Mouse (Mus musculus): Measurements from ENCODE around the gene Nav1. TPM values are rescaled to one million over a fixed set of nuclear protein-coding genes. Genes with fewer than 3 reads are reported as not detected.
"Not testable (repeated sequence)": the region's sequence is repeated elsewhere in the genome, so short reads cannot be mapped to it uniquely, and the experiment has no call there.

The Nav1 gene
- polyA plus RNA-seq, 1 experiment from 2014 or later, result 23.7 TPM

DNA sequence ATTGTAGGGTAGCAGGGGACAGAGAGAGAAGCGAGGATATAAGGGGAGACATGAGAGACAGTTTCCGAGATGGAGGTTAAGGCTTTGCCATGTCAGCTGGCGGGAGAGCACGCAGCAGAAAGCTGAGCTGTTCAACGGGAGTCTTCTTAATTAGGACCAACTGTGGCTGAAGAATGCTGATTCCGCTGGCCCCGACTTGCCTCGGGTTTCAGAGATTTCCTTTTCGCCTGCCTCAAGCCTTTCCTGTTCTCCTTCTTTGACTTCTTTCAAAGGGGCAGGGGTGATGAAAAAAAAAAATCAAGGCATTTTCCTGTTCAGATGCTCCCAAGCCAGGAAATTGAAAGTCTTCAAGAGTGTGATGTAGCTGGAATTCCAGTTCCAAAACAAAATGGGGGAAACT, 118.2 kb downstream of the Nav1 start:
- no peaks in the 10 kb centered on the region for H3K36me3 ChIP-seq (ENCODE audit: control insufficient read depth, insufficient read depth, low read length)
- no peak overlapping the region for H3K4me2 ChIP-seq (replicated peaks; ENCODE audit: low read depth, low read length)
- ATAC-seq (ENCODE audit: low FRiP score, low TSS enrichment), result no peak
- H3K4me1 ChIP-seq (ENCODE audit: control insufficient read depth, insufficient read depth, low read length), result peaks cover 10% of the 10 kb centered on the region; the same call in 1 of the 2 replicates
- WGBS, result 41% methylated on average over 9 of the region's 9 CpGs
- no peak overlapping the region for H3K9ac ChIP-seq (ENCODE audit: low read depth, low read length)
- no peaks in the 10 kb centered on the region for H3K27me3 ChIP-seq (ENCODE audit: control insufficient read depth, insufficient read depth, low read length)
- H3K4me3 ChIP-seq (ENCODE audit: low read length), result no peak overlapping the region
- H3K9me3 ChIP-seq (ENCODE audit: control insufficient read depth, low read length), result no peaks in the 10 kb centered on the region
- no peak overlapping the region for H3K27ac ChIP-seq (ENCODE audit: low read depth, low read length)

DNA sequence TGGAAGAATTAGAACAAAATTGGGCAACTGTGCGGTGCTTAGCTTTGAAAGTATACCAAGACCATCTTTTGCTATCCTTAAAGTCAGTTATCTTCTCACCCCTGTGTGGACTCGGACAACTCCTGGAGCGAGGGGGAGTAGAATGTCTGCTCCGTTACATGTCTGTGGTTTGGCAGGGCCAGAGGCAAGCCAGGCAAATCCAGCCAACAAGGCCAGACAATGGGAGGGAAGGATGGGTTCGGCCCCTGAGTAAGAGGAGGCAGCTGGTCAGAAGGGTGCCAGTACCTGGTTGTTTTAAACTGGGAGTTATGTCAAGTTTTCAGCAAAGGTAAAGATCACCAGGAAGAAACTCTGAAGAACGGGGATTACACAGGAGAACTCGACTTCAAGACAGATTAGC, 121.9 kb downstream of the Nav1 start:
- ATAC-seq (ENCODE audit: low FRiP score, low TSS enrichment), result no peak
- Histone ChIP-seq H3K27ac (ENCODE audit: low read depth, low read length) (no peak overlapping the region), H3K9me3 (ENCODE audit: control insufficient read depth, low read length) (peaks cover 3% of the 10 kb centered on the region; the same call in 1 of the 2 replicates), H3K4me3 (ENCODE audit: low read length) (no peak overlapping the region), H3K4me1 (ENCODE audit: control insufficient read depth, insufficient read depth, low read length) (peaks cover 3% of the 10 kb centered on the region; the same call in 1 of the 2 replicates), H3K9ac (ENCODE audit: low read depth, low read length) (no peak overlapping the region), H3K36me3 (ENCODE audit: control insufficient read depth, insufficient read depth, low read length) (no peaks in the 10 kb centered on the region), H3K27me3 (ENCODE audit: control insufficient read depth, insufficient read depth, low read length) (no peaks in the 10 kb centered on the region), H3K4me2 (replicated peaks; ENCODE audit: low read depth, low read length) (no peak overlapping the region)
- 83% methylated on average over 7 of the region's 7 CpGs for WGBS

GRCm38 (mm10) chr1:135484503-135485051, 122.5 kb downstream of the Nav1 start:
- not testable (repeated sequence) for H3K36me3 ChIP-seq (ENCODE audit: control insufficient read depth, insufficient read depth, low read length); H3K27me3 ChIP-seq (ENCODE audit: control insufficient read depth, insufficient read depth, low read length); H3K4me3 ChIP-seq (ENCODE audit: low read length); H3K9ac ChIP-seq (ENCODE audit: low read depth, low read length); H3K4me1 ChIP-seq (ENCODE audit: control insufficient read depth, insufficient read depth, low read length); H3K9me3 ChIP-seq (ENCODE audit: control insufficient read depth, low read length); H3K4me2 ChIP-seq (replicated peaks; ENCODE audit: low read depth, low read length); H3K27ac ChIP-seq (ENCODE audit: low read depth, low read length)
- 56% methylated on average over 8 of the region's 9 CpGs for WGBS
- ATAC-seq (ENCODE audit: low FRiP score, low TSS enrichment), result 0 out of 2 replicates have a peak, but pooled peaks have one; percentile 66

GRCm38 (mm10) chr1:135483971-135484370, 123.1 kb downstream of the Nav1 start:
- Histone ChIP-seq H3K4me2 (replicated peaks; ENCODE audit: low read depth, low read length) (no peak overlapping the region), H3K27me3 (ENCODE audit: control insufficient read depth, insufficient read depth, low read length) (no peaks in the 10 kb centered on the region), H3K9ac (ENCODE audit: low read depth, low read length) (no peak overlapping the region), H3K4me1 (ENCODE audit: control insufficient read depth, insufficient read depth, low read length) (0 out of 2 replicates have a peak, but pooled peaks cover 3% of the 10 kb centered on the region), H3K4me3 (ENCODE audit: low read length) (no peak overlapping the region), H3K27ac (ENCODE audit: low read depth, low read length) (no peak overlapping the region), H3K9me3 (ENCODE audit: control insufficient read depth, low read length) (peaks cover 3% of the 10 kb centered on the region; the same call in 1 of the 2 replicates), H3K36me3 (ENCODE audit: control insufficient read depth, insufficient read depth, low read length) (no peaks in the 10 kb centered on the region)
- WGBS, result 79% methylated on average over 6 of the region's 6 CpGs
- ATAC-seq (ENCODE audit: low FRiP score, low TSS enrichment), result no peak

GRCm38 (mm10) chr1:135482666-135483065, 124.4 kb downstream of the Nav1 start:
- ATAC-seq (ENCODE audit: low FRiP score, low TSS enrichment), result no peak
- Histone ChIP-seq H3K9me3 (ENCODE audit: control insufficient read depth, low read length) (peaks cover 3% of the 10 kb centered on the region; the same call in 1 of the 2 replicates), H3K4me1 (ENCODE audit: control insufficient read depth, insufficient read depth, low read length) (no peaks in the 10 kb centered on the region), H3K27ac (ENCODE audit: low read depth, low read length) (no peak overlapping the region), H3K27me3 (ENCODE audit: control insufficient read depth, insufficient read depth, low read length) (no peaks in the 10 kb centered on the region), H3K9ac (ENCODE audit: low read depth, low read length) (no peak overlapping the region), H3K4me2 (replicated peaks; ENCODE audit: low read depth, low read length) (no peak overlapping the region), H3K4me3 (ENCODE audit: low read length) (no peak overlapping the region), H3K36me3 (ENCODE audit: control insufficient read depth, insufficient read depth, low read length) (no peaks in the 10 kb centered on the region)
- WGBS, result 97% methylated on average over 1 of the region's 1 CpGs

DNA sequence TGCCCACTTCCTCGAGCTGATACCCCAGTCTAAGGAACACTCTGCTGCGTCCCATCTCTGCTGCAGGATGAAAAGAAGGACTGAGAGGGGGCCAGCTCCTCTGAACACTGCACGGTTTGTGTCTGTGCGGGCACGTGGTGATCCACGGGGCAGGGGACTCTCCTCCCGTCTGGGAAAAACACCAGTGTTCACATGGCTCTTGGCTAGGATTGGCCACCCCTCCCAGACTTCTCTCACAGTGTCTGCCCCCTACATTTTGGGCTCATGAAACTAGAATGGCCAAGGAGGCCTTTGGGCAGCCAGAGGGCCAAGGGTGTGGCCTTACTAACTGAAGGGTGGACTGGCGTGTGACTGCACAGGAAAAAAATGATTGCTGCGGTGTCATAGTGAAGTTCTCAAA, 125.4 kb downstream of the Nav1 start:
- H3K4me3 ChIP-seq (ENCODE audit: low read length), result no peak overlapping the region
- H3K9ac ChIP-seq (ENCODE audit: low read depth, low read length), result no peak overlapping the region
- H3K27ac ChIP-seq (ENCODE audit: low read depth, low read length), result no peak overlapping the region
- no peak for ATAC-seq (ENCODE audit: low FRiP score, low TSS enrichment)
- peaks cover 3% of the 10 kb centered on the region; the same call in 1 of the 2 replicates for H3K9me3 ChIP-seq (ENCODE audit: control insufficient read depth, low read length)
- no peak overlapping the region for H3K4me2 ChIP-seq (replicated peaks; ENCODE audit: low read depth, low read length)
- H3K27me3 ChIP-seq (ENCODE audit: control insufficient read depth, insufficient read depth, low read length), result no peaks in the 10 kb centered on the region
- no peaks in the 10 kb centered on the region for H3K36me3 ChIP-seq (ENCODE audit: control insufficient read depth, insufficient read depth, low read length)
- no peaks in the 10 kb centered on the region for H3K4me1 ChIP-seq (ENCODE audit: control insufficient read depth, insufficient read depth, low read length)
- WGBS, result 89% methylated on average over 9 of the region's 9 CpGs

DNA sequence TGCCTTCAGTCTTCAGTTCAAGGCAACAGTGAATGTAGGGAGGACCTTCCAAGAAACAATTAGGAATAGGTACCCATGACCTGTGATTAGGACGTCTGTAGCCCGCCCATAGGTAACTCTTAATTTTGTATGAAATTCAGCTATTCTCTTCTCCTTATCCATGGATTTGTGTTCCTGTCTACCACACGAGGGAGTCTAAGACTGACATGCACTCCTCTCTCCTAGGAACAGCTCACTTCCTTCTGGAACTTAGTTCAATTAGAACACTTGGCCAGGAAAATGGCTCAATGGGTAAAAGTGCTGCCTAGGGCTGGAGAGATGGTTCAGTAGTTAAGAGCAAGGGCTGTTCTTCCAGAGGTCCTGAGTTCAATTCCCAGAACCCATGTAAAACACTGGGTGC, 126.3 kb downstream of the Nav1 start:
- H3K4me2 ChIP-seq (replicated peaks; ENCODE audit: low read depth, low read length), result no peak overlapping the region
- no peak overlapping the region for H3K4me3 ChIP-seq (ENCODE audit: low read length)
- no peaks in the 10 kb centered on the region for H3K36me3 ChIP-seq (ENCODE audit: control insufficient read depth, insufficient read depth, low read length)
- no peak for ATAC-seq (ENCODE audit: low FRiP score, low TSS enrichment)
- H3K27me3 ChIP-seq (ENCODE audit: control insufficient read depth, insufficient read depth, low read length), result no peaks in the 10 kb centered on the region
- peaks cover 4% of the 10 kb centered on the region; the same call in 1 of the 2 replicates for H3K4me1 ChIP-seq (ENCODE audit: control insufficient read depth, insufficient read depth, low read length)
- 80% methylated on average over 3 of the region's 3 CpGs for WGBS
- H3K9ac ChIP-seq (ENCODE audit: low read depth, low read length), result no peak overlapping the region
- no peak overlapping the region for H3K27ac ChIP-seq (ENCODE audit: low read depth, low read length)
- peaks cover 3% of the 10 kb centered on the region; the same call in 1 of the 2 replicates for H3K9me3 ChIP-seq (ENCODE audit: control insufficient read depth, low read length)

- Histone ChIP-seq H3K9ac (ENCODE audit: low read depth, low read length) (no peak overlapping the region), H3K4me3 (ENCODE audit: low read length) (no peak overlapping the region), H3K27ac (ENCODE audit: low read depth, low read length) (peak overlapping the region; percentile 83), H3K36me3 (ENCODE audit: control insufficient read depth, insufficient read depth, low read length) (peaks cover 12% of the 10 kb centered on the region), H3K4me1 (ENCODE audit: control insufficient read depth, insufficient read depth, low read length) (peaks cover 24% of the 10 kb centered on the region), H3K27me3 (ENCODE audit: control insufficient read depth, insufficient read depth, low read length) (no peaks in the 10 kb centered on the region), H3K4me2 (replicated peaks; ENCODE audit: low read depth, low read length) (no peak overlapping the region), H3K9me3 (ENCODE audit: control insufficient read depth, low read length) (no peaks in the 10 kb centered on the region)
- 75% methylated on average over 7 of the region's 7 CpGs for WGBS
- ATAC-seq (ENCODE audit: low FRiP score, low TSS enrichment), result 0 out of 2 replicates have a peak, but pooled peaks have one; percentile 41
Observed at GRCm38 (mm10) chr1:135475571-135475895, 131.6 kb downstream of the Nav1 start.

DNA sequence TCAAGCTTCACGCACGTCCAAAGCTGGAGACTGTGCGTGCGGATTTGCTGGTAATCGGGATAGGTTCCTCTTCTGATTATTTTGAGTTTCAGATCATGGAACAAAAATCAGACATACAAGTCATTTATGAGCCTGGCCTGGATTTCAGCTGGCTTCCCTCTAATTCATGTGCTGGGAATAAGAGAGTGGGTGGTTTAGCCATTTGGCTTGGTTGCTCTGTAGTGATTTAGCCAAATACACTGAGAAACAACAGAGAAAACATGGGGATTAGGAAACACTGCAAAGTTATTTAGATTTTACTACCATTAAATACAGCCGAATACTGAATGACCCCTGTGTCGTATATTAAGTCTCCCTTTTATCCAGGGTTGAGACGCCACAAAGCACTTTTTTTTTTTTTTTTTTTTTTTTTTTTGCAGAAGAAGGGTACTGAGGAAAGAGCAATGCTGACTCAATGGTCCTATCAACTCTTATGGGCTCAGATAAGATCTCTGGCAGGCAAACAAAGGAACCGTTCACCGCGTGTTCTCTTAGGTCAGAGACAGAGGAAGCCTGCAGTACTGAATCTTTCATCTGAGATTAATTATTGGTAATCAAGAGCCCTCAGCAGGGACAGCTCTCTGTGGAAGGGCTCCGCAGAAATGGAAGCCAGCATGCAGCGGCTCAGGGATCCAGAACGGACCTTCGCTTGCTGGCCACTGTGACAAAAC, 132.1 kb downstream of the Nav1 start:
- Histone ChIP-seq H3K4me3 (ENCODE audit: low read length) (no peak overlapping the region), H3K9me3 (ENCODE audit: control insufficient read depth, low read length) (no peaks in the 10 kb centered on the region), H3K4me2 (replicated peaks; ENCODE audit: low read depth, low read length) (no peak overlapping the region), H3K27me3 (ENCODE audit: control insufficient read depth, insufficient read depth, low read length) (no peaks in the 10 kb centered on the region), H3K4me1 (ENCODE audit: control insufficient read depth, insufficient read depth, low read length) (peaks cover 24% of the 10 kb centered on the region), H3K27ac (ENCODE audit: low read depth, low read length) (peak overlapping the region; percentile 83), H3K9ac (ENCODE audit: low read depth, low read length) (no peak overlapping the region), H3K36me3 (ENCODE audit: control insufficient read depth, insufficient read depth, low read length) (peaks cover 14% of the 10 kb centered on the region)
- WGBS, result 42% methylated on average over 15 of the region's 15 CpGs
- ATAC-seq (ENCODE audit: low FRiP score, low TSS enrichment), result peak; percentile 76; the same call in 1 of the 2 replicates
